Mouse (Mus musculus) megakaryocyte progenitor cell, adult 5-6 weeks (primary cell): ENCODE data around the gene Il10rb. TPM values are rescaled to one million over a fixed set of nuclear protein-coding genes. Genes with fewer than 3 reads are reported as not detected.

Experiments
- ATAC-seq: replicated peaks from 2 replicates; pipeline ENCODE4 v1.8.0; 2016; ENCODE audit warnings: mild to moderate bottlenecking, moderate TSS enrichment, inconsistent platforms; ENCODE audit not compliant: poor library complexity
- total RNA-seq, 2 experiments: library from RNA; stranded (forward) in 1 of 2; stranded (reverse) in 1 of 2; fragments of 157-497, 149-512 nt in 1 of 2; fragments of 200-1000 nt in 1 of 2; gene quantifications; 2 replicates each; pipeline versions ENCODE4 v1.2.3 to v1.2.4; 2015 to 2017

Il10rb gene
- total RNA-seq, 2 experiments from 2014 or later, result 39.2 to 46.2 TPM

- ATAC-seq, result no peak
Measured at GRCm38 (mm10) chr16:91381606-91382005, 24.4 kb upstream of the Il10rb start.

GRCm38 (mm10) chr16:91382261-91382790 is 23.6 kb upstream of the Il10rb start:
- 0 out of 2 replicates have a peak, but pooled peaks have one; percentile 13 for ATAC-seq

GRCm38 (mm10) chr16:91384221-91384620 is 21.7 kb upstream of the Il10rb start:
- ATAC-seq, result no peak

GRCm38 (mm10) chr16:91385621-91386020 is 20.3 kb upstream of the Il10rb start:
- ATAC-seq, result no peak

- ATAC-seq, result peak; percentile 9; the same call in 1 of the 2 replicates
Measured at GRCm38 (mm10) chr16:91386419-91387120, 19.4 kb upstream of the Il10rb start.

- peak; percentile 54 for ATAC-seq
Measured at GRCm38 (mm10) chr16:91387121-91387486, 18.9 kb upstream of the Il10rb start.

- ATAC-seq, result peak; percentile 79
Measured at GRCm38 (mm10) chr16:91390100-91390499, 15.9 kb upstream of the Il10rb start.

GRCm38 (mm10) chr16:91391421-91391820 is 14.5 kb upstream of the Il10rb start, which contains the start of gene Gm21970:
TSS of gene Gm21970 (plus strand) at chr16:91391721.
- ATAC-seq, result no peak

- ATAC-seq, result peak; percentile 24; the same call in 1 of the 2 replicates
Measured at GRCm38 (mm10) chr16:91394826-91395410, 11.0 kb upstream of the Il10rb start.

GRCm38 (mm10) chr16:91395633-91396392 is 10.2 kb upstream of the Il10rb start:
- 0 out of 2 replicates have a peak, but pooled peaks have one; percentile 18 for ATAC-seq

GRCm38 (mm10) chr16:91396844-91397537 is 9.0 kb upstream of the Il10rb start:
- peak; percentile 78 for ATAC-seq

- peak; percentile 34 for ATAC-seq
Measured at GRCm38 (mm10) chr16:91398030-91398429, 7.9 kb upstream of the Il10rb start.

- ATAC-seq, result no peak
Measured at GRCm38 (mm10) chr16:91398944-91399343, 7.0 kb upstream of the Il10rb start.

- ATAC-seq, result no peak
Measured at GRCm38 (mm10) chr16:91401569-91402165, 4.3 kb upstream of the Il10rb start.

GRCm38 (mm10) chr16:91403784-91404183 is 2.2 kb upstream of the Il10rb start:
- no peak for ATAC-seq

GRCm38 (mm10) chr16:91404187-91404586 is 1.8 kb upstream of the Il10rb start:
- ATAC-seq, result no peak

GRCm38 (mm10) chr16:91404828-91405577 is 961 bp upstream of the Il10rb start:
- no peak for ATAC-seq

GRCm38 (mm10) chr16:91406585-91407220 is 739 bp downstream of the Il10rb start:
- peak; percentile 49 for ATAC-seq
